Mouse (Mus musculus) MEL (cell line): ENCODE measurements around the gene Tnfrsf23. TPM values are rescaled to one million over a fixed set of nuclear protein-coding genes. Genes with fewer than 3 reads are reported as not detected.
"Not testable (repeated sequence)": the region's sequence is repeated elsewhere in the genome, so short reads cannot be mapped to it uniquely, and the experiment has no call there.

Experiments used
- DNase-seq: peaks from one replicate; pipeline ENCODE4 v3.0.0; 2011; ENCODE audit warnings: low read depth, low spot score
- H3K27ac ChIP-seq: 2 replicates; pipeline ENCODE4 v1.5.1; 2012; ENCODE audit warnings: low read depth, mild to moderate bottlenecking, control low read depth, low read length, moderate library complexity; ENCODE audit not compliant: control insufficient read depth
- H3K27me3 ChIP-seq, 2 experiments: fragments of 150-350 bp in 1 of 2; sonication (generic) in 1 of 2; 2 replicates each; pipeline ENCODE4 v1.6.1; 2012; ENCODE audit warnings: low read length in 2 of 2, mild to moderate bottlenecking in 2 of 2, improper control_type of control experiment in 1 of 2, moderate library complexity in 1 of 2; ENCODE audit not compliant: insufficient read depth in 2 of 2, control insufficient read depth in 1 of 2
- H3K36me3 ChIP-seq, 2 experiments: 2 replicates each; pipeline ENCODE4 v1.6.1; 2012 to 2014; ENCODE audit warnings: low read length in 2 of 2, improper control_type of control experiment in 1 of 2, inconsistent platforms in 1 of 2, mild to moderate bottlenecking in 1 of 2; ENCODE audit not compliant: insufficient read depth in 2 of 2, control insufficient read depth in 1 of 2
- H3K4me1 ChIP-seq, 2 experiments: fragments of 150-350 bp in 1 of 2; sonication (generic) in 1 of 2; 2 replicates each; pipeline ENCODE4 v1.6.1; 2012; ENCODE audit warnings: low read length in 2 of 2, improper control_type of control experiment in 1 of 2, mild to moderate bottlenecking in 1 of 2; ENCODE audit not compliant: insufficient read depth in 2 of 2, control insufficient read depth in 1 of 2
- H3K4me3 ChIP-seq, 2 experiments: fragments of 150-350 bp in 1 of 2; sonication (generic) in 1 of 2; 2 replicates each; pipeline ENCODE4 v1.5.1; 2012; ENCODE audit warnings: low read depth in 2 of 2, low read length in 2 of 2, mild to moderate bottlenecking in 2 of 2, moderate library complexity in 2 of 2, control low read depth in 1 of 2, improper control_type of control experiment in 1 of 2; ENCODE audit not compliant: control insufficient read depth in 1 of 2, insufficient read depth in 1 of 2
- H3K79me2 ChIP-seq: 2 replicates; pipeline ENCODE4 v1.6.1; 2012; ENCODE audit warnings: mild to moderate bottlenecking, low read length, moderate library complexity; ENCODE audit not compliant: control insufficient read depth, poor library complexity, insufficient read depth
- H3K9ac ChIP-seq: 2 replicates; pipeline ENCODE4 v1.6.1; 2012; ENCODE audit warnings: low read depth, mild to moderate bottlenecking, control low read depth, low read length, moderate library complexity; ENCODE audit not compliant: control insufficient read depth, poor library complexity, severe bottlenecking
- H3K9me3 ChIP-seq: fragments of 150-350 bp; sonication (generic); replicated peaks from 2 replicates; pipeline ENCODE4 v1.6.1; 2012; ENCODE audit warnings: mild to moderate bottlenecking, low read length, improper control_type of control experiment, moderate library complexity; ENCODE audit not compliant: insufficient read depth
- CHD1 ChIP-seq: IDR thresholded peaks from 2 replicates; pipeline ENCODE4 v1.6.1; 2012; ENCODE audit warnings: low read depth, mild to moderate bottlenecking, inconsistent platforms, low read length, improper control_type of control experiment
- MAFK ChIP-seq: IDR thresholded peaks from 2 replicates; pipeline ENCODE4 v1.6.1; 2011; ENCODE audit warnings: low read depth, mild to moderate bottlenecking, low read length, improper control_type of control experiment, borderline replicate concordance
- MAZ ChIP-seq: IDR thresholded peaks from 2 replicates; pipeline ENCODE4 v1.6.1; 2012; ENCODE audit warnings: low read depth, mild to moderate bottlenecking, inconsistent platforms, low read length, improper control_type of control experiment
- MEF2A ChIP-seq: IDR thresholded peaks from 2 replicates; pipeline ENCODE4 v1.6.1; 2014; ENCODE audit warnings: low read depth, mild to moderate bottlenecking, inconsistent platforms, low read length, improper control_type of control experiment; ENCODE audit not compliant: poor library complexity, insufficient replicate concordance, severe bottlenecking; ENCODE audit errors: extremely low read depth
- MXI1 ChIP-seq: IDR thresholded peaks from 2 replicates; pipeline ENCODE4 v1.6.1; 2011; ENCODE audit warnings: mild to moderate bottlenecking, low read depth, low read length, improper control_type of control experiment
- MYB ChIP-seq: IDR thresholded peaks from 2 replicates; pipeline ENCODE4 v1.6.1; 2011; ENCODE audit warnings: mild to moderate bottlenecking, low read depth, low read length, improper control_type of control experiment
- MYC ChIP-seq: IDR thresholded peaks from 2 replicates; pipeline ENCODE4 v1.6.1; 2011; ENCODE audit warnings: low read depth, mild to moderate bottlenecking, low read length, improper control_type of control experiment, moderate library complexity
- NELFE ChIP-seq: IDR thresholded peaks from 2 replicates; pipeline ENCODE4 v1.6.1; 2011; ENCODE audit warnings: low read depth, low read length, improper control_type of control experiment
- RAD21 ChIP-seq: IDR thresholded peaks from 2 replicates; pipeline ENCODE4 v1.6.1; 2011; ENCODE audit warnings: mild to moderate bottlenecking, low read depth, low read length, improper control_type of control experiment
- RCOR1 ChIP-seq: IDR thresholded peaks from 2 replicates; pipeline ENCODE4 v1.6.1; 2012; ENCODE audit warnings: low read depth, mild to moderate bottlenecking, inconsistent platforms, low read length, improper control_type of control experiment
- SMC3 ChIP-seq: IDR thresholded peaks from 2 replicates; pipeline ENCODE4 v1.6.1; 2011; ENCODE audit warnings: low read depth, low read length, improper control_type of control experiment
- TAL1 ChIP-seq: IDR thresholded peaks from 2 replicates; pipeline ENCODE4 v1.6.1; 2012; ENCODE audit warnings: mild to moderate bottlenecking, inconsistent platforms, low read length, moderate library complexity, mixed read lengths
- USF1 ChIP-seq: IDR thresholded peaks from 2 replicates; pipeline ENCODE4 v1.6.1; 2014; ENCODE audit warnings: low read depth, mild to moderate bottlenecking, inconsistent platforms, low read length, improper control_type of control experiment, moderate library complexity
- USF2 ChIP-seq, 2 experiments: IDR thresholded peaks; 2 replicates each; pipeline ENCODE4 v1.6.1; 2011 to 2012; ENCODE audit warnings: improper control_type of control experiment in 2 of 2, low read length in 2 of 2, borderline replicate concordance in 1 of 2, inconsistent platforms in 1 of 2, low read depth in 1 of 2, mild to moderate bottlenecking in 1 of 2; ENCODE audit not compliant: insufficient read depth in 1 of 2
- ZNF384 ChIP-seq: IDR thresholded peaks from 2 replicates; pipeline ENCODE4 v1.6.1; 2012; ENCODE audit warnings: low read depth, mild to moderate bottlenecking, inconsistent platforms, low read length, improper control_type of control experiment
- polyA plus RNA-seq, 2 experiments: library from polyadenylated mRNA; stranded (reverse) in 1 of 2; unstranded in 1 of 2; fragments of >175 nt in 1 of 2; fragments of >200 nt in 1 of 2; gene quantifications; 2 replicates each; pipeline versions ENCODE4 v1.2.1 to v1.2.4; 2012; ENCODE audit warnings: low replicate concordance in 2 of 2, low read depth in 1 of 2; ENCODE audit not compliant: insufficient read length in 2 of 2, insufficient read depth in 1 of 2, missing spikeins in 1 of 2
- total RNA-seq: library from RNA; depleted of rRNA; stranded (reverse); fragments of 300-350 nt; gene quantifications from 2 replicates; pipeline ENCODE4 v1.2.3, GENCODE M21; 2012

The Tnfrsf23 gene
- total and polyA plus RNA-seq, 3 experiments, result not detected

- Histone ChIP-seq H3K79me2 (no peaks in the 10 kb centered on the region), H3K9ac (no peak overlapping the region), H3K27me3 (no peaks in the 10 kb centered on the region), H3K4me3 (no peak overlapping the region), H3K27ac (no peak overlapping the region), H3K36me3 (no peaks in the 10 kb centered on the region), H3K4me1 (no peaks in the 10 kb centered on the region), H3K9me3 (no peaks in the 10 kb centered on the region)
- no peak for DNase-seq
- TF ChIP-seq USF1, result no peak
- TF ChIP-seq USF2 (IDR thresholded peaks at IDR 0.05; ENCODE audit: borderline replicate concordance in 1 of 2, insufficient read depth in 1 of 2, low read depth in 1 of 2, low read length in 2 of 2), result no peak
- TF ChIP-seq RCOR1, result no peak
- no peak for TF ChIP-seq MYC
- TF ChIP-seq RAD21, result no peak
- no peak for TF ChIP-seq ZNF384
- no peak for TF ChIP-seq SMC3
- TF ChIP-seq CHD1, result no peak
- TF ChIP-seq TAL1, result no peak
- TF ChIP-seq MXI1, result no peak
- no peak for TF ChIP-seq MAFK
- no peak for TF ChIP-seq NELFE
- TF ChIP-seq MAZ, result no peak
- TF ChIP-seq MYB, result no peak
- TF ChIP-seq MEF2A, result no peak
These were observed 3.8 kb upstream of the Tnfrsf23 start for GRCm38 (mm10) chr7:143689481-143689880.

- not testable (repeated sequence) for H3K4me1 ChIP-seq, H3K27ac ChIP-seq
These were observed 1.0 kb upstream of the Tnfrsf23 start for GRCm38 (mm10) chr7:143686676-143687075.

GRCm38 (mm10) chr7:143686191-143686590, 519 bp upstream of the Tnfrsf23 start:
- H3K4me1 ChIP-seq, H3K27me3 ChIP-seq, H3K4me3 ChIP-seq, H3K9me3 ChIP-seq, H3K9ac ChIP-seq, H3K27ac ChIP-seq, H3K36me3 ChIP-seq, H3K79me2 ChIP-seq: not testable (repeated sequence)
- DNase-seq, result peak; percentile 26

More at GRCm38 (mm10) chr7:143686676-143687075, 1.0 kb upstream of the Tnfrsf23 start:
- H3K9me3 ChIP-seq, DNase-seq, H3K27me3 ChIP-seq, H3K9ac ChIP-seq, H3K36me3 ChIP-seq, H3K79me2 ChIP-seq, H3K4me3 ChIP-seq: not testable (repeated sequence)

- H3K4me3 ChIP-seq, H3K27ac ChIP-seq, DNase-seq, H3K9me3 ChIP-seq, H3K36me3 ChIP-seq, H3K9ac ChIP-seq, H3K4me1 ChIP-seq, H3K79me2 ChIP-seq, H3K27me3 ChIP-seq: not testable (repeated sequence)
These were observed 1.1 kb downstream of the Tnfrsf23 start for GRCm38 (mm10) chr7:143684569-143684968.
